In genomic region chr1:170416206-170416605, GRCm38 (mm10) we compare ENCODE assay signal across 30 mouse cellular contexts.
"Had no signal": no experiment of that assay in that cellular context is flagged by ENCODE, and none has a peak within 500 bp of the region (broad histone marks: within the 10 kb centered on the region; RNA-seq: fewer than 3 reads in every experiment).

No protein-coding gene starts in this region.

- ATAC-seq: liver, embryonic 12.5 days; liver, postnatal 0 days; lung, postnatal 0 days; midbrain, embryonic 15.5 days; midbrain, embryonic 16.5 days had no signal

- H3K9me3 ChIP-seq: limb, embryonic 10.5 days; limb, embryonic 12.5 days; limb, embryonic 13.5 days; limb, embryonic 15.5 days; liver, embryonic 12.5 days; liver, embryonic 13.5 days; liver, embryonic 15.5 days; lung, embryonic 15.5 days; midbrain, embryonic 10.5 days; midbrain, embryonic 12.5 days; midbrain, embryonic 15.5 days; neural tube, embryonic 12.5 days had no signal

- H3K36me3 ChIP-seq: limb, embryonic 10.5 days; limb, embryonic 12.5 days; limb, embryonic 13.5 days; limb, embryonic 15.5 days; liver, embryonic 12.5 days; liver, embryonic 13.5 days; liver, embryonic 15.5 days; lung, embryonic 15.5 days; midbrain, embryonic 10.5 days; midbrain, embryonic 12.5 days; midbrain, embryonic 15.5 days; neural tube, embryonic 12.5 days had no signal

- H3K27me3 ChIP-seq: limb, embryonic 12.5 days; limb, embryonic 13.5 days; limb, embryonic 15.5 days; liver, embryonic 12.5 days; liver, embryonic 13.5 days; liver, embryonic 15.5 days; lung, embryonic 15.5 days; megakaryocyte, embryonic 14.5 days; midbrain, embryonic 15.5 days; neural tube, embryonic 12.5 days had no signal

- H3K4me1 ChIP-seq: limb, embryonic 15.5 days; liver, embryonic 12.5 days; liver, embryonic 13.5 days; liver, embryonic 15.5 days; lung, embryonic 15.5 days had no signal

- H3K4me3 ChIP-seq: limb, embryonic 10.5 days; limb, embryonic 12.5 days; limb, embryonic 13.5 days; limb, embryonic 15.5 days; liver, embryonic 12.5 days; liver, embryonic 13.5 days; liver, embryonic 15.5 days; lung, embryonic 15.5 days; megakaryocyte, embryonic 14.5 days; midbrain, embryonic 10.5 days; midbrain, embryonic 12.5 days; midbrain, embryonic 15.5 days; myocyte; neural tube, embryonic 12.5 days had no signal

- DNase-seq: left cerebral cortex, postnatal 4 days; liver; liver, embryonic 13.5 days; liver, postnatal 0 days; lung, adult 18-20 months; lung, adult 2 months; lung, embryonic 14.5 days; lung, postnatal 10 days; lung, postnatal 14 days; lung, postnatal 36 days; lung, postnatal 4 days; midbrain, embryonic 14.5 days had no signal

- H3K9ac ChIP-seq: limb, embryonic 12.5 days; limb, embryonic 13.5 days; limb, embryonic 15.5 days; liver, embryonic 12.5 days; liver, embryonic 13.5 days; liver, embryonic 14.5 days; liver, embryonic 15.5 days; liver, postnatal 0 days; lung, embryonic 14.5 days; lung, embryonic 15.5 days; midbrain, embryonic 12.5 days; midbrain, embryonic 15.5 days; neural tube, embryonic 12.5 days had no signal

- H3K4me2 ChIP-seq: limb, embryonic 12.5 days; limb, embryonic 13.5 days; limb, embryonic 15.5 days; liver, embryonic 11.5 days; liver, embryonic 12.5 days; liver, embryonic 13.5 days; liver, embryonic 15.5 days; lung, embryonic 14.5 days; lung, embryonic 15.5 days; midbrain, embryonic 12.5 days; midbrain, embryonic 15.5 days; neural tube, embryonic 12.5 days had no signal

- H3K27ac ChIP-seq: limb, embryonic 10.5 days; limb, embryonic 12.5 days; limb, embryonic 13.5 days; limb, embryonic 15.5 days; liver, embryonic 12.5 days; liver, embryonic 13.5 days; liver, embryonic 14.5 days; liver, embryonic 15.5 days; lung, embryonic 15.5 days; macrophage; midbrain, embryonic 12.5 days; midbrain, embryonic 15.5 days; neural tube, embryonic 12.5 days had no signal
